8 mouse cellular contexts compared by ENCODE assay signal in genomic region chr10:67126061-67126858, GRCm38 (mm10). TPM values are rescaled to one million over a fixed set of nuclear protein-coding genes. Genes with fewer than 3 reads are reported as not detected.
DNase-seq lines count a peak whose midpoint lies in the region; ATAC-seq lines count a peak whose summit lies in the region.

No protein-coding gene starts in this region.

- H3K4me2 ChIP-seq in hindbrain, embryonic 13.5 days, result peak overlapping the region; percentile 85

- peak; percentile 80 for ATAC-seq in hindbrain, embryonic 13.5 days (ENCODE audit: low FRiP score)

- no peaks in the 10 kb centered on the region for H3K27me3 ChIP-seq in hindbrain, embryonic 13.5 days
- no peaks in the 10 kb centered on the region for H3K27me3 ChIP-seq in splenic B cell, adult 2 months (ENCODE audit: control insufficient read depth, insufficient read depth, low read length, poor library complexity, severe bottlenecking)

- no peaks in the 10 kb centered on the region for H3K36me3 ChIP-seq in hindbrain, embryonic 13.5 days
- H3K36me3 ChIP-seq in splenic B cell, adult 2 months (ENCODE audit: control insufficient read depth, insufficient read depth, low read length, poor library complexity, severe bottlenecking), result no peaks in the 10 kb centered on the region

- no peaks in the 10 kb centered on the region for H3K9me3 ChIP-seq in hindbrain, embryonic 13.5 days

- 1% methylated on average over 50 of the region's 50 CpGs for WGBS in hindbrain, embryonic 13.5 days

- peak overlapping the region; percentile 92 for H3K4me3 ChIP-seq in brown adipose tissue, adult 24 weeks (ENCODE audit: insufficient read depth, low read depth, low read length)
- peak overlapping the region; percentile 94 for H3K4me3 ChIP-seq in hindbrain, embryonic 13.5 days

- peak; percentile 68 to 89 for DNase-seq in adrenal gland, adult (ENCODE audit: inconsistent age in 2 of 2, low spot score in 1 of 2)
- no peak for DNase-seq in adrenal gland, postnatal 4 days (ENCODE audit: low spot score in 2 of 2)
- DNase-seq in frontal cortex, postnatal 14 days (ENCODE audit: low spot score in 2 of 2), result peak; percentile 61 to 63
- peak; percentile 45 to 58 for DNase-seq in layer of hippocampus, postnatal 36 days
- peak; percentile 55 for DNase-seq in lung, postnatal 25 days (ENCODE audit: low spot score)
- peak; percentile 26 for DNase-seq in splenic B cell, adult 2 months (ENCODE audit: low read depth, low spot score)

- peak overlapping the region; percentile 95 for H3K9ac ChIP-seq in hindbrain, embryonic 13.5 days

- peaks cover 9% of the 10 kb centered on the region; the same call in 1 of the 2 replicates for H3K4me1 ChIP-seq in brown adipose tissue, adult 24 weeks (ENCODE audit: control insufficient read depth, insufficient read depth, insufficient read length, low read length)
- H3K4me1 ChIP-seq in hindbrain, embryonic 13.5 days (replicated peaks), result peaks cover 48% of the 10 kb centered on the region

- H3K27ac ChIP-seq in brown adipose tissue, adult 24 weeks (replicated peaks; ENCODE audit: low read depth, low read length), result peak overlapping the region; percentile 7; the same call in 1 of the 2 replicates
- peak overlapping the region; percentile 95 for H3K27ac ChIP-seq in hindbrain, embryonic 13.5 days

RNA-seq across cellular contexts. Expression of gene Reep3, which starts 29.5 kb away (rescaled TPM):
- total RNA-seq in adrenal gland, postnatal 4 days (2021), result 10 to 100 TPM; 46.2 to 47.0 TPM
- 32.0 and 42.6 TPM in 2 replicates for polyA plus RNA-seq in brown adipose tissue, adult 24 weeks (2012; ENCODE audit: insufficient read depth, insufficient read length, missing spikeins)
- 42.6 and 44.9 TPM in 2 replicates for polyA plus RNA-seq in hindbrain, embryonic 13.5 days (2015; fragmentation: Nextera tagmentation; extraction: Ambion mirVana)
- total RNA-seq in layer of hippocampus, postnatal 36 days (2021), result 10 to 100 TPM; 20.2 to 24.1 TPM

RNA-seq across cellular contexts. Expression of gene Jmjd1c, which starts 30.3 kb away (rescaled TPM):
- 10 to 100 TPM; 78.5 to 82.9 TPM for total RNA-seq in adrenal gland, postnatal 4 days (2021)
- polyA plus RNA-seq in brown adipose tissue, adult 24 weeks (2012; ENCODE audit: insufficient read depth, insufficient read length, missing spikeins), result 8.4 and 12.7 TPM in 2 replicates
- 47.7 and 50.3 TPM in 2 replicates for polyA plus RNA-seq in hindbrain, embryonic 13.5 days (2015; fragmentation: Nextera tagmentation; extraction: Ambion mirVana)
- total RNA-seq in layer of hippocampus, postnatal 36 days (2021), result 100 to 1,000 TPM; 103 to 110 TPM

Comparison
In these comparisons a context has a peak if more than half of its experiments do, and no peak if none do; other contexts are left out.
1. DNase-seq: peak in adrenal gland, adult (2 of 2), frontal cortex, postnatal 14 days (2 of 2), layer of hippocampus, postnatal 36 days (2 of 2), lung, postnatal 25 days (single experiment) and splenic B cell, adult 2 months (single experiment); none in adrenal gland, postnatal 4 days (0 of 2).